Mouse (Mus musculus): ENCODE data around the gene Cwc25.
A peak's percentile ranks its signal among the peaks of the same experiment; 100 is the strongest.
"Not testable (repeated sequence)": the region's sequence is repeated elsewhere in the genome, so short reads cannot be mapped to it uniquely, and the experiment has no call there.

Gene Cwc25

GRCm38 (mm10) chr11:97728730-97729129 lies 37.6 kb downstream of the Cwc25 start:
- no peak for DNase-seq (ENCODE audit: low read depth, low spot score)

- DNase-seq (ENCODE audit: low read depth, low spot score) = no peak
These were observed 38.0 kb downstream of the Cwc25 start for GRCm38 (mm10) chr11:97728311-97728710.

- DNase-seq (ENCODE audit: low read depth, low spot score) = no peak
These were observed 42.6 kb downstream of the Cwc25 start for GRCm38 (mm10) chr11:97723709-97724108.

- no peak for DNase-seq (ENCODE audit: low read depth, low spot score)
These were observed 45.0 kb downstream of the Cwc25 start for GRCm38 (mm10) chr11:97721338-97721737.

GRCm38 (mm10) chr11:97719041-97719440 lies 47.3 kb downstream of the Cwc25 start:
- DNase-seq (ENCODE audit: low read depth, low spot score) = no peak

- DNase-seq (ENCODE audit: low read depth, low spot score) = no peak
These were observed 48.0 kb downstream of the Cwc25 start for GRCm38 (mm10) chr11:97718281-97718860.

- DNase-seq (ENCODE audit: low read depth, low spot score) = no peak
These were observed 48.7 kb downstream of the Cwc25 start for GRCm38 (mm10) chr11:97717369-97718280.

- no peak for DNase-seq (ENCODE audit: low read depth, low spot score)
These were observed 50.3 kb downstream of the Cwc25 start for GRCm38 (mm10) chr11:97716021-97716420.

GRCm38 (mm10) chr11:97714784-97715760 lies 51.3 kb downstream of the Cwc25 start:
- DNase-seq (ENCODE audit: low read depth, low spot score) = no peak

GRCm38 (mm10) chr11:97714356-97714755 lies 52.0 kb downstream of the Cwc25 start:
- no peak for DNase-seq (ENCODE audit: low read depth, low spot score)

GRCm38 (mm10) chr11:97713896-97714295 lies 52.5 kb downstream of the Cwc25 start:
- no peak for DNase-seq (ENCODE audit: low read depth, low spot score)

- no peak for DNase-seq (ENCODE audit: low read depth, low spot score)
These were observed 54.1 kb downstream of the Cwc25 start for GRCm38 (mm10) chr11:97712286-97712685.

GRCm38 (mm10) chr11:97711200-97711900 lies 55.0 kb downstream of the Cwc25 start:
- DNase-seq (ENCODE audit: low read depth, low spot score) = no peak

- DNase-seq (ENCODE audit: low read depth, low spot score) = not testable (repeated sequence)
These were observed 56.3 kb downstream of the Cwc25 start for GRCm38 (mm10) chr11:97710067-97710466.

GRCm38 (mm10) chr11:97703039-97703826 lies 63.1 kb downstream of the Cwc25 start, which contains the start of gene Psmb3:
Psmb3 (plus strand) TSS chr11:97703399.
- DNase-seq (ENCODE audit: low read depth, low spot score) = peak; percentile 100

- DNase-seq (ENCODE audit: low read depth, low spot score) = peak; percentile 83
These were observed 64.0 kb downstream of the Cwc25 start for GRCm38 (mm10) chr11:97702393-97702745.

GRCm38 (mm10) chr11:97701581-97702392 lies 64.6 kb downstream of the Cwc25 start:
- no peak for DNase-seq (ENCODE audit: low read depth, low spot score)

GRCm38 (mm10) chr11:97700746-97701580 lies 65.4 kb downstream of the Cwc25 start:
- no peak for DNase-seq (ENCODE audit: low read depth, low spot score)

Data from brain, embryonic 18.5 days (tissue).